Mouse (Mus musculus) embryo, embryonic 10.5 days (tissue): ENCODE measurements around the gene Sult1e1.

Source experiments
- DNase-seq: peaks from one replicate; pipeline ENCODE4 v3.0.0-alpha.2; 2015; ENCODE audit warnings: low spot score

The Sult1e1 gene

GRCm38 (mm10) chr5:87591494-87591893, at the start of gene Sult1e1:
Gene Sult1e1 (minus strand): TSS chr5:87591594.
- no peak for DNase-seq

GRCm38 (mm10) chr5:87622681-87623080, 31.3 kb upstream of the Sult1e1 start:
- DNase-seq, result no peak

GRCm38 (mm10) chr5:87615128-87615390, 23.7 kb upstream of the Sult1e1 start:
- DNase-seq, result no peak

- DNase-seq, result no peak
Measured at GRCm38 (mm10) chr5:87614364-87615127, 23.2 kb upstream of the Sult1e1 start.

DNA sequence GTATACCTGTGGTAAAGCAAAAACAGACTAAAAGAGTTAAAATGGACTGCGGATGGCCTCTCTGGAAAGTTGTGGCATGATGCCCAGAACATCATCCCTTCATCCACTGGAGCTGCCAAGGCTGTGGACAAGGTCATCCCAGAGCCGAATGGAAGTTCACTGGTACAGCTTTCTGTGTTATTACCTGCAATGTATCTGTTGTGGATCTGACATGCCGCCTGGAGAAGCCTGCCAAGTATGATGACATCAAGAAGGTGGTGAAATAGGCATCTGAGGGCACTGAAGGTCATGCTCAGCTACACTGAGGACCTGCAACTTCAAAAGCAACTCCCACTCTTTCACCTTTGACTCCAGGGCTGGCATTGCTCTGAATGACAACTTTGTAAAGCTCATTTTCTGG, 9.6 kb upstream of the Sult1e1 start:
- DNase-seq, result no peak

DNA sequence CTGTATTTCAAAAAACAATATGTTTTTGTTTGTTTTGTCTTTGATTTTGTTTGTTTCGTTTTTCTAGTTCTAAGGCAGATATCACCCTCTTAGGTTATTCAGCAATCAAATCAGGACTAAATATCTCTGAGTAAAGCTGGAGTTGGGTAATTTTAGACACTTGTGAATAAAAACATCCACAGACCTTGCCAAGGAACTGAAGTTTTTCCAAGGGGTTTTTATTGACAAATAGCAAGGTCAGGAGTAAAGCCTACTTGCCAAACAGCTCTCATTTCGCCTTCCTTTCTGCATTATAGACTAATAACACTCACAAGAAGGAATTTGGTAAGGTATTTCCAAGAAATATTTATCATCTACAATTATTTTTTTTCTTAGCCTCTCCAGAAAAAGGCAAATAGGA, 6.5 kb upstream of the Sult1e1 start:
- no peak for DNase-seq

- DNase-seq, result no peak
Measured at GRCm38 (mm10) chr5:87589916-87590315, 1.5 kb downstream of the Sult1e1 start.

- DNase-seq, result no peak
Measured at GRCm38 (mm10) chr5:87580389-87580788, 11.0 kb downstream of the Sult1e1 start.

DNA sequence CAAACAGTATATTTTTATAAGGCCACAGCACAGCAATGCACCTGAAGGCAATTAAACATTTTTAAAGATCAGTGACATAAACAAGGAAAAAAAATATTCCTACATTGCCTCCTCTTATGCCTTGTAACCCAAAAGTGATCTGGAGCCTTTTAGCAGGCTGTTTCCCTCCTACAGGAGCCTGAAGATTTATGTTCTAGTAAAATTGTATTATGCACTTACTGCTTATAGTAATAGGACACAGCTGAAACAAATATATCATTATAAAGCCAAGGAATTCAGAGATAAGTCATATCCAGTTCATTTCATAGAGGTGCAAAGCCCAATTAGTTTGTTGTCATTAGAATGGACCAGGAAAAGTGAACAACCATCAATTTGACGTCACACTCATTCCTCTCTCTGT, 17.2 kb downstream of the Sult1e1 start:
- no peak for DNase-seq

- peak; percentile 9 for DNase-seq
Measured at GRCm38 (mm10) chr5:87573490-87573889, 17.9 kb downstream of the Sult1e1 start.

DNA sequence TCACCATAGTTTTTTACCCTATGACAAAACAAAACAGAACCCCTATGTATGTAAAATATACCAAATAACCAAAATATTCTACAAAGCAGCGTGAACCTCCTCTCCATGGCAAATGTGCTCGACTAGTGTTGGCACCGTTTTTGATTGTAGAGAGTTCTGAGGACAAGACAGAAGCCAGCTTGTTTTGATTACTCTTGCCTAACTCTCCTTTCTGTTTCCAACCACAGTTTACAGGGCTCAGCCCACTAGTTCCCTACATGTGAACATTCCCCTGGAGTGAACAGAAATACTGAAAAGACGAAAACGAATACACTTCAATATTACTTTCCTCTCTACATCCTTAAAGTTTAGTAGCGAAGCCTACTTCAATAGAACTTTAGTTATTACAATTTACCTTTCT, 18.6 kb downstream of the Sult1e1 start:
- DNase-seq, result no peak

DNA sequence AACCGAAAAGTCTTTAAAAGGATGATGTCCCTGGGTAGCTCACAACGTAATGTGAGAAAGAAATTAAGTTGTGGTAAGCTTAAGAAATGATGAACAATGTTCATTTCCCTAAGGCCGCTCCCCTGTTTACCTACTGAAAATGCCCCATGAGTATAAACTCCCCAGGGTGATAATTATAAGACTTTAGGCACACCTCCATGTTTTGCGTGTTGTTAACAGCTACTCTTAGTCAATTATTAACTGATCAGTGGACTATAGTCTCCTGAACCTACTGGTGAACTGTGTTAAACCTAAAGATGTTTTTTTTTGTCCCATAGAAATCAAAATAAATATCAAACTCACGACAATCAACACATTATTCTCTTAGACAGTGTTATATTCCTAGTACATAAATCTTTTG, 22.5 kb downstream of the Sult1e1 start, which contains the start of gene Sult1d1:
Gene Sult1d1 (minus strand): TSS at position 183 of the 400 bp plus-strand sequence.
- no peak for DNase-seq

GRCm38 (mm10) chr5:87567306-87567705, 24.1 kb downstream of the Sult1e1 start:
- DNase-seq, result no peak

DNA sequence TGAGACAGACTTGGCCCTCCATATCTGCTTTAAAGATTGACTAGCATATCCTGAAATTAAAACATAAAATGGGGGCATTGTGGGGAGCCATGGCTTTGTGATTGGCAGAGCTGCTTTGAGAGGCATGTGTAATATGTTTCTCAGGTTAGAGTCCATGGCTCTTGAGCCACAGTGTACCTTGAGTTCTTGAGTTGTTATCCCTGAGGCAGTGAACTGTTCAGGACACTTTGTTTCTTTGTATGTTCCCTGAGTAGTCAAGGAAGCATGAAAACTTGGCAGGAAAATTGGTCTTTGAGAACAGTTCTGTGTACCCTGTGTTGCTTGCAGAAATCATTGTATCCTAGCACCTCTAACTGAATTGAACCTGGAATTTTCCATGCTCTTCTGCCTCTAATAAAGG, 28.4 kb downstream of the Sult1e1 start:
- DNase-seq, result no peak

DNA sequence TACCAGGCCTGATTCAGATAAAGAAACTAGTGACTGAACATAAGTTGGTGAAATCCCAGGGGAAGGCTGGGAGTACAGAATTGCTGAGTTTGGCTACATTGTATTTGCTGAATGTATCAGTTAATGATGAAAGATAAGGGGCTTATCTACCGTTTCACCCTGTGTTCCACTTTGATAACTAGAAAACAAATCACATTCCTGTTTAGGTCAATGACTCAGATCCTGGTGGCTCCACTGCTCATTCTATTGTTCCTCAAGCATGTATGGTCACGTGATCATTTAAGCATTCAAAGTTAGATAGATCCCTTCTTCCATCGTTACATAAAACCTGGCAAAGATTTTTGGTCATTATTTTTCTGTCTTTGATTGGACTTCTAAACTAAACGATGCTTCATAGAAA, 28.9 kb downstream of the Sult1e1 start:
- no peak for DNase-seq

- DNase-seq, result no peak
Measured at GRCm38 (mm10) chr5:87560145-87560544, 31.2 kb downstream of the Sult1e1 start.

- DNase-seq, result peak; percentile 18
Measured at GRCm38 (mm10) chr5:87550935-87551334, 40.5 kb downstream of the Sult1e1 start.

GRCm38 (mm10) chr5:87538111-87538510, 53.3 kb downstream of the Sult1e1 start, which contains the start of gene Sult1b1:
Gene Sult1b1 (minus strand): TSS chr5:87538195.
- DNase-seq, result no peak

- peak; percentile 1 for DNase-seq
Measured at GRCm38 (mm10) chr5:87535994-87536644, 55.3 kb downstream of the Sult1e1 start.

- DNase-seq, result no peak
Measured at GRCm38 (mm10) chr5:87532288-87532687, 59.1 kb downstream of the Sult1e1 start.
